Mouse (Mus musculus) lung, postnatal 0 days (tissue): Measurements from ENCODE around the gene Zfp319.

Experiments used
- CTCF ChIP-seq: IDR thresholded peaks from 2 replicates; pipeline ENCODE4 v1.5.1; 2016; ENCODE audit warnings: antibody characterized with exemption, mild to moderate bottlenecking
- EP300 ChIP-seq: IDR thresholded peaks from 2 replicates; pipeline ENCODE4 v1.6.1; 2016; ENCODE audit warnings: antibody characterized with exemption, mild to moderate bottlenecking, control low read depth

DNA sequence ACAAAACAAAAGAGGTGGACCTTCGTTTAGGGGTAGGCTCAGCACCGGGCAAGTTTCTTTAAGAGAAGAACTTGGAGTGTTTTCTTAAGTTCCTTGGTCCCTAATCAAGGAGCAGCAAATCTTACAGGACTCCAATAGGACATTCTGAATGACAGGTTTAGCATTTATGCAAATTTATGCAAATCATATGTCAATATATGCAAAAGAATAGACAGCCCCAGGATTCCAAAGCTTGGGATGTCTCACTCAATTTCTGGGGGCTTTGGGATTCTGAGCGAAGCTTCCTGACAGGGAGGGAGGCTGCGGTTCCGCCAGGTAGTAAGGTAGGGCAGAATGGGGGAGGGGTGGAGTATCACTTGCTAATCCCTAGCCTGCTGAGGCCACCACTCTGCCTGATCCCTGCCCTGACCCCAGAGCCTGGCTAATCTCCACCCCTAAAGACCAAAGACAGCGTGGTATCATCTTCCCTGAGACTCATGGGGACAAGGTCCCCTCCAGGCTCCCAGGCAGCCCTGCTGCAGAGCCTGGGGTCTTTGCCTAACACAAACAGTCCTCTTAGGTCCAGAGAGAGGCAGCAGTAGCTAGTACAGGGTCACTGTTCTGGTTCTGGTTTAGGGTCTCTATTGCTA lies 21.3 kb downstream of the Zfp319 start, which contains the start of gene Tepp:
- TF ChIP-seq EP300: no peak
- TF ChIP-seq CTCF: no peak
